In genomic region chrX:73910451-73910850, GRCm38 (mm10) we compare ENCODE assay signal across 16 mouse cellular contexts. TPM values are rescaled to one million over a fixed set of nuclear protein-coding genes. Genes with fewer than 3 reads are reported as not detected.
DNase-seq lines count a peak whose midpoint lies in the region; ATAC-seq and TF ChIP-seq lines count a peak whose summit lies in the region.
"Had no signal": no experiment of that assay in that cellular context is flagged by ENCODE, and none has a peak within 500 bp of the region (broad histone marks: within the 10 kb centered on the region; RNA-seq: fewer than 3 reads in every experiment).

No protein-coding gene starts in this region.

- TF ChIP-seq POLR2A in small intestine, adult 2 months (IDR thresholded peaks at IDR 0.05; ENCODE audit: low read depth, low read length): no peak

- no peak overlapping the region for H3K27ac ChIP-seq in forebrain, embryonic 10.5 days
- no peak overlapping the region for H3K27ac ChIP-seq in forebrain, embryonic 16.5 days (ENCODE audit: low read length)
- no peak overlapping the region for H3K27ac ChIP-seq in lung, embryonic 14.5 days (ENCODE audit: low read depth)
- H3K27ac ChIP-seq in lung, postnatal 0 days (ENCODE audit: low read length): no peak overlapping the region
- no peak overlapping the region for H3K27ac ChIP-seq in embryonic facial prominence, embryonic 14.5 days (replicated peaks; ENCODE audit: low read depth, low read length)
- H3K27ac ChIP-seq in small intestine, adult 2 months (ENCODE audit: insufficient read depth, low read depth, low read length): peak overlapping the region; percentile 76
- no peak overlapping the region for H3K27ac ChIP-seq in midbrain, embryonic 16.5 days (ENCODE audit: low read length)
- H3K27ac ChIP-seq: left cerebral cortex, adult 2 months; limb, embryonic 15.5 days; midbrain, embryonic 12.5 days; neural tube, embryonic 13.5 days; stomach, embryonic 15.5 days had no signal

- DNase-seq in forebrain, embryonic 10.5 days (ENCODE audit: extremely low spot score, low spot score): no peak
- no peak for DNase-seq in lung, embryonic 14.5 days
- no peak for DNase-seq in lung, postnatal 0 days (ENCODE audit: low spot score)
- no peak for DNase-seq in embryonic facial prominence, embryonic 14.5 days (ENCODE audit: low spot score)
- no peak for DNase-seq in urinary bladder, postnatal 4 days (ENCODE audit: low spot score in 2 of 2)
- DNase-seq: right cerebral cortex, adult 18-20 months had no signal

- H3K27me3 ChIP-seq in forebrain, embryonic 10.5 days (ENCODE audit: poor library complexity, severe bottlenecking): peaks cover 12% of the 10 kb centered on the region; the same call in 1 of the 2 replicates
- H3K27me3 ChIP-seq in forebrain, embryonic 16.5 days (replicated peaks; ENCODE audit: control insufficient read depth, insufficient read depth, low read length): no peaks in the 10 kb centered on the region; the same call in 1 of the 2 replicates
- H3K27me3 ChIP-seq in lung, embryonic 14.5 days (ENCODE audit: insufficient read depth, low read length): no peaks in the 10 kb centered on the region
- H3K27me3 ChIP-seq in lung, postnatal 0 days (replicated peaks; ENCODE audit: insufficient read depth, low read length): no peaks in the 10 kb centered on the region
- no peaks in the 10 kb centered on the region for H3K27me3 ChIP-seq in embryonic facial prominence, embryonic 14.5 days (replicated peaks; ENCODE audit: control insufficient read depth, insufficient read depth, low read length)
- H3K27me3 ChIP-seq in small intestine, adult 2 months (ENCODE audit: control insufficient read depth, insufficient read depth, low read length): no peaks in the 10 kb centered on the region
- no peaks in the 10 kb centered on the region for H3K27me3 ChIP-seq in midbrain, embryonic 16.5 days (ENCODE audit: control insufficient read depth, insufficient read depth, low read depth, low read length)
- H3K27me3 ChIP-seq: midbrain, embryonic 12.5 days; neural tube, embryonic 13.5 days; stomach, embryonic 15.5 days had no signal

- H3K4me1 ChIP-seq in forebrain, embryonic 10.5 days: peaks cover 10% of the 10 kb centered on the region
- H3K4me1 ChIP-seq in forebrain, embryonic 16.5 days (replicated peaks; ENCODE audit: control insufficient read depth, insufficient read depth, low read length): peaks cover under 1% of the 10 kb centered on the region
- H3K4me1 ChIP-seq in lung, embryonic 14.5 days (ENCODE audit: insufficient read depth): no peaks in the 10 kb centered on the region
- H3K4me1 ChIP-seq in lung, postnatal 0 days (ENCODE audit: insufficient read depth, low read depth, low read length): no peaks in the 10 kb centered on the region; the same call in 1 of the 2 replicates
- no peaks in the 10 kb centered on the region for H3K4me1 ChIP-seq in embryonic facial prominence, embryonic 14.5 days (ENCODE audit: control insufficient read depth, insufficient read depth, low read length)
- H3K4me1 ChIP-seq in small intestine, adult 2 months (ENCODE audit: control insufficient read depth, insufficient read depth, insufficient read length, low read length): peaks cover 4% of the 10 kb centered on the region
- H3K4me1 ChIP-seq in midbrain, embryonic 16.5 days (ENCODE audit: control insufficient read depth, insufficient read depth, low read length): 0 out of 2 replicates have a peak, but pooled peaks cover 2% of the 10 kb centered on the region
- H3K4me1 ChIP-seq: midbrain, embryonic 12.5 days; stomach, embryonic 15.5 days had no signal

- peak overlapping the region; percentile 41; the same call in 1 of the 2 replicates for H3K4me3 ChIP-seq in forebrain, embryonic 10.5 days
- no peak overlapping the region for H3K4me3 ChIP-seq in forebrain, embryonic 16.5 days (replicated peaks; ENCODE audit: low read length)
- 0 out of 2 replicates have a peak overlapping the region, but pooled peaks have one; percentile 9 for H3K4me3 ChIP-seq in lung, embryonic 14.5 days (ENCODE audit: low read depth, low read length)
- H3K4me3 ChIP-seq in lung, postnatal 0 days (ENCODE audit: low read depth, low read length): no peak overlapping the region
- no peak overlapping the region for H3K4me3 ChIP-seq in embryonic facial prominence, embryonic 14.5 days (ENCODE audit: low read depth, low read length)
- peak overlapping the region; percentile 51; the same call in 1 of the 2 replicates for H3K4me3 ChIP-seq in small intestine, adult 2 months (ENCODE audit: low read depth, low read length)
- no peak overlapping the region for H3K4me3 ChIP-seq in midbrain, embryonic 16.5 days (ENCODE audit: low read depth, low read length)
- H3K4me3 ChIP-seq: left cerebral cortex, adult 2 months had no signal

- no peak for TF ChIP-seq CTCF in lung, embryonic 14.5 days (IDR thresholded peaks at IDR 0.05; ENCODE audit: low read depth)
- no peak for TF ChIP-seq CTCF in lung, postnatal 0 days (IDR thresholded peaks at IDR 0.05)
- no peak for TF ChIP-seq CTCF in small intestine, adult 2 months (IDR thresholded peaks at IDR 0.05; ENCODE audit: extremely low read depth, insufficient read length, insufficient replicate concordance, low read depth, low read length)

- H3K9me3 ChIP-seq in forebrain, embryonic 10.5 days: no peaks in the 10 kb centered on the region
- H3K9me3 ChIP-seq in forebrain, embryonic 16.5 days (ENCODE audit: control insufficient read depth, low read length): no peaks in the 10 kb centered on the region
- H3K9me3 ChIP-seq in lung, embryonic 14.5 days (ENCODE audit: low read depth, low read length): no peaks in the 10 kb centered on the region
- H3K9me3 ChIP-seq in lung, postnatal 0 days (ENCODE audit: low read length): no peaks in the 10 kb centered on the region
- no peaks in the 10 kb centered on the region for H3K9me3 ChIP-seq in embryonic facial prominence, embryonic 14.5 days (ENCODE audit: control insufficient read depth, low read length)
- H3K9me3 ChIP-seq in midbrain, embryonic 16.5 days (replicated peaks; ENCODE audit: control insufficient read depth, low read length, poor library complexity, severe bottlenecking): no peaks in the 10 kb centered on the region
- H3K9me3 ChIP-seq: limb, embryonic 15.5 days; midbrain, embryonic 12.5 days; neural tube, embryonic 13.5 days; stomach, embryonic 15.5 days had no signal

- no peak for TF ChIP-seq EP300 in lung, postnatal 0 days (IDR thresholded peaks at IDR 0.05)

- H3K36me3 ChIP-seq in forebrain, embryonic 10.5 days (replicated peaks): no peaks in the 10 kb centered on the region
- no peaks in the 10 kb centered on the region for H3K36me3 ChIP-seq in forebrain, embryonic 16.5 days (ENCODE audit: control insufficient read depth, insufficient read depth)
- H3K36me3 ChIP-seq in lung, embryonic 14.5 days (ENCODE audit: insufficient read depth): no peaks in the 10 kb centered on the region
- H3K36me3 ChIP-seq in lung, postnatal 0 days (ENCODE audit: insufficient read depth, low read length): no peaks in the 10 kb centered on the region
- H3K36me3 ChIP-seq in embryonic facial prominence, embryonic 14.5 days (ENCODE audit: control insufficient read depth, insufficient read depth, low read length): no peaks in the 10 kb centered on the region
- peaks cover 1% of the 10 kb centered on the region; the same call in 1 of the 2 replicates for H3K36me3 ChIP-seq in small intestine, adult 2 months (ENCODE audit: control insufficient read depth, insufficient read depth, low read length)
- no peaks in the 10 kb centered on the region for H3K36me3 ChIP-seq in midbrain, embryonic 16.5 days (ENCODE audit: control insufficient read depth, insufficient read depth, low read length)
- H3K36me3 ChIP-seq: limb, embryonic 15.5 days; midbrain, embryonic 12.5 days; neural tube, embryonic 13.5 days; stomach, embryonic 15.5 days had no signal

- no peak overlapping the region for H3K4me2 ChIP-seq in forebrain, embryonic 16.5 days (ENCODE audit: low read length)
- peak overlapping the region; percentile 51; the same call in 1 of the 2 replicates for H3K4me2 ChIP-seq in lung, embryonic 14.5 days
- H3K4me2 ChIP-seq in lung, postnatal 0 days (replicated peaks; ENCODE audit: low read depth, low read length): no peak overlapping the region
- peak overlapping the region; percentile 43 for H3K4me2 ChIP-seq in embryonic facial prominence, embryonic 14.5 days (ENCODE audit: low read depth, low read length)
- no peak overlapping the region for H3K4me2 ChIP-seq in midbrain, embryonic 16.5 days (ENCODE audit: low read length)

- no peak for ATAC-seq in forebrain, embryonic 16.5 days
- no peak for ATAC-seq in lung, embryonic 14.5 days (ENCODE audit: insufficient read depth)
- ATAC-seq in lung, postnatal 0 days: no peak
- ATAC-seq in embryonic facial prominence, embryonic 14.5 days (ENCODE audit: low read depth): no peak
- no peak for ATAC-seq in midbrain, embryonic 16.5 days

- H3K9ac ChIP-seq in forebrain, embryonic 16.5 days (replicated peaks; ENCODE audit: low read depth, low read length): no peak overlapping the region
- H3K9ac ChIP-seq in lung, embryonic 14.5 days: no peak overlapping the region
- no peak overlapping the region for H3K9ac ChIP-seq in lung, postnatal 0 days (replicated peaks; ENCODE audit: low read depth)
- H3K9ac ChIP-seq in embryonic facial prominence, embryonic 14.5 days (ENCODE audit: low read depth, low read length): no peak overlapping the region
- H3K9ac ChIP-seq in midbrain, embryonic 16.5 days (ENCODE audit: low read depth, low read length): no peak overlapping the region
- H3K9ac ChIP-seq: limb, embryonic 15.5 days; midbrain, embryonic 12.5 days; neural tube, embryonic 13.5 days; stomach, embryonic 15.5 days had no signal

RNA-seq across cellular contexts. Expression of gene Arhgap4, which starts 11.2 kb away (rescaled TPM):
- 2.0 and 3.2 TPM in 2 replicates for polyA plus RNA-seq in forebrain, embryonic 10.5 days (2016; fragmentation: Nextera tagmentation; extraction: Ambion mirVana)
- 2.8 and 3.1 TPM in 2 replicates for polyA plus RNA-seq in forebrain, embryonic 16.5 days (2015; fragmentation: Nextera tagmentation; extraction: Ambion mirVana)
- 2.6 TPM in 2 replicates for polyA plus RNA-seq in lung, embryonic 14.5 days (2014; fragmentation: Nextera tagmentation; extraction: Ambion mirVana)
- polyA plus RNA-seq in lung, postnatal 0 days (2015; fragmentation: Nextera tagmentation; extraction: Ambion mirVana): 1.9 and 2.3 TPM in 2 replicates
- 2.3 and 4.5 TPM in 2 replicates for polyA plus RNA-seq in embryonic facial prominence, embryonic 14.5 days (2014; fragmentation: Nextera tagmentation; extraction: Ambion mirVana)
- polyA plus RNA-seq in small intestine, adult 2 months (2012; rRNA removed): 16.7 and 22.9 TPM in 2 replicates
- polyA plus RNA-seq in midbrain, embryonic 16.5 days (2015; fragmentation: Nextera tagmentation; extraction: Ambion mirVana): 3.0 and 3.3 TPM in 2 replicates

RNA-seq across cellular contexts. Expression of gene Naa10, which starts 11.3 kb away (rescaled TPM):
- 171 and 175 TPM in 2 replicates for polyA plus RNA-seq in forebrain, embryonic 10.5 days (2016; fragmentation: Nextera tagmentation; extraction: Ambion mirVana)
- 101 and 103 TPM in 2 replicates for polyA plus RNA-seq in forebrain, embryonic 16.5 days (2015; fragmentation: Nextera tagmentation; extraction: Ambion mirVana)
- 137 and 146 TPM in 2 replicates for polyA plus RNA-seq in lung, embryonic 14.5 days (2014; fragmentation: Nextera tagmentation; extraction: Ambion mirVana)
- 54.6 and 55.3 TPM in 2 replicates for polyA plus RNA-seq in lung, postnatal 0 days (2015; fragmentation: Nextera tagmentation; extraction: Ambion mirVana)
- 102 and 110 TPM in 2 replicates for polyA plus RNA-seq in embryonic facial prominence, embryonic 14.5 days (2014; fragmentation: Nextera tagmentation; extraction: Ambion mirVana)
- polyA plus RNA-seq in small intestine, adult 2 months (2012; rRNA removed): 33.3 and 50.5 TPM in 2 replicates
- polyA plus RNA-seq in midbrain, embryonic 16.5 days (2015; fragmentation: Nextera tagmentation; extraction: Ambion mirVana): 84.6 and 85.4 TPM in 2 replicates

RNA-seq across cellular contexts. Expression of gene L1cam, which starts 14.5 kb away (rescaled TPM):
- 3.0 and 5.0 TPM in 2 replicates for polyA plus RNA-seq in forebrain, embryonic 10.5 days (2016; fragmentation: Nextera tagmentation; extraction: Ambion mirVana)
- 82.6 and 110 TPM in 2 replicates for polyA plus RNA-seq in forebrain, embryonic 16.5 days (2015; fragmentation: Nextera tagmentation; extraction: Ambion mirVana)
- polyA plus RNA-seq in lung, embryonic 14.5 days (2014; fragmentation: Nextera tagmentation; extraction: Ambion mirVana): 1.5 and 2.8 TPM in 2 replicates
- polyA plus RNA-seq in lung, postnatal 0 days (2015; fragmentation: Nextera tagmentation; extraction: Ambion mirVana): 0.86 and 0.98 TPM in 2 replicates
- polyA plus RNA-seq in embryonic facial prominence, embryonic 14.5 days (2014; fragmentation: Nextera tagmentation; extraction: Ambion mirVana): 9.7 and 10.2 TPM in 2 replicates
- 7.9 and 20.8 TPM in 2 replicates for polyA plus RNA-seq in small intestine, adult 2 months (2012; rRNA removed)
- 122 and 134 TPM in 2 replicates for polyA plus RNA-seq in midbrain, embryonic 16.5 days (2015; fragmentation: Nextera tagmentation; extraction: Ambion mirVana)

RNA-seq across cellular contexts. Expression of gene Avpr2, which starts 18.5 kb away (rescaled TPM):
- 0.16 TPM in 1 of 2 replicates, not detected in the other for polyA plus RNA-seq in forebrain, embryonic 10.5 days (2016; fragmentation: Nextera tagmentation; extraction: Ambion mirVana)
- polyA plus RNA-seq in forebrain, embryonic 16.5 days (2015; fragmentation: Nextera tagmentation; extraction: Ambion mirVana): 0.16 and 0.24 TPM in 2 replicates
- polyA plus RNA-seq in lung, embryonic 14.5 days (2014; fragmentation: Nextera tagmentation; extraction: Ambion mirVana): not detected in 2 replicates
- 0.08 and 0.11 TPM in 2 replicates for polyA plus RNA-seq in lung, postnatal 0 days (2015; fragmentation: Nextera tagmentation; extraction: Ambion mirVana)
- 0.14 TPM in 1 of 2 replicates, not detected in the other for polyA plus RNA-seq in embryonic facial prominence, embryonic 14.5 days (2014; fragmentation: Nextera tagmentation; extraction: Ambion mirVana)
- 0.09 TPM in 1 of 2 replicates, not detected in the other for polyA plus RNA-seq in small intestine, adult 2 months (2012; rRNA removed)
- 0.09 and 0.34 TPM in 2 replicates for polyA plus RNA-seq in midbrain, embryonic 16.5 days (2015; fragmentation: Nextera tagmentation; extraction: Ambion mirVana)
- polyA plus RNA-seq: brain, embryonic 14.5 days; forebrain, embryonic 11.5 days had no signal

RNA-seq across cellular contexts. Expression of gene Renbp, which starts 20.2 kb away (rescaled TPM):
- polyA plus RNA-seq in forebrain, embryonic 10.5 days (2016; fragmentation: Nextera tagmentation; extraction: Ambion mirVana): 17.3 and 18.7 TPM in 2 replicates
- 6.7 and 10.3 TPM in 2 replicates for polyA plus RNA-seq in forebrain, embryonic 16.5 days (2015; fragmentation: Nextera tagmentation; extraction: Ambion mirVana)
- polyA plus RNA-seq in lung, embryonic 14.5 days (2014; fragmentation: Nextera tagmentation; extraction: Ambion mirVana): 28.9 and 33.6 TPM in 2 replicates
- 79.4 and 83.5 TPM in 2 replicates for polyA plus RNA-seq in lung, postnatal 0 days (2015; fragmentation: Nextera tagmentation; extraction: Ambion mirVana)
- polyA plus RNA-seq in embryonic facial prominence, embryonic 14.5 days (2014; fragmentation: Nextera tagmentation; extraction: Ambion mirVana): 36.1 and 38.1 TPM in 2 replicates
- polyA plus RNA-seq in small intestine, adult 2 months (2012; rRNA removed): 2.4 and 4.2 TPM in 2 replicates
- 8.9 and 9.1 TPM in 2 replicates for polyA plus RNA-seq in midbrain, embryonic 16.5 days (2015; fragmentation: Nextera tagmentation; extraction: Ambion mirVana)

Comparison
In these comparisons a context has a peak if more than half of its experiments do, and no peak if none do; other contexts are left out.
1. H3K4me3 ChIP-seq: peak in forebrain, embryonic 10.5 days (single experiment), lung, embryonic 14.5 days (single experiment) and small intestine, adult 2 months (single experiment); none in forebrain, embryonic 16.5 days (single experiment), lung, postnatal 0 days (single experiment), embryonic facial prominence, embryonic 14.5 days (single experiment) and midbrain, embryonic 16.5 days (single experiment).
2. H3K4me2 ChIP-seq: peak in lung, embryonic 14.5 days (single experiment) and embryonic facial prominence, embryonic 14.5 days (single experiment); none in forebrain, embryonic 16.5 days (single experiment), lung, postnatal 0 days (single experiment) and midbrain, embryonic 16.5 days (single experiment).